Mouse (Mus musculus): ENCODE measurements around the gene Hoxc5. TPM values are rescaled to one million over a fixed set of nuclear protein-coding genes. Genes with fewer than 3 reads are reported as not detected.

The Hoxc5 gene
- polyA plus RNA-seq, 1 experiment from 2014 or later = not detected

GRCm38 (mm10) chr15:102988078-102988477, 20.8 kb downstream of the Hoxc5 start:
- ATAC-seq (ENCODE audit: low FRiP score) = no peak
- Histone ChIP-seq H3K4me1 (no peaks in the 10 kb centered on the region), H3K4me2 (no peak overlapping the region), H3K27me3 (peaks cover 100% of the 10 kb centered on the region), H3K4me3 (replicated peaks) (no peak overlapping the region), H3K27ac (no peak overlapping the region), H3K36me3 (replicated peaks) (no peaks in the 10 kb centered on the region), H3K9ac (no peak overlapping the region), H3K9me3 (no peaks in the 10 kb centered on the region)
- WGBS = 8% methylated on average over 5 of the region's 5 CpGs

DNA sequence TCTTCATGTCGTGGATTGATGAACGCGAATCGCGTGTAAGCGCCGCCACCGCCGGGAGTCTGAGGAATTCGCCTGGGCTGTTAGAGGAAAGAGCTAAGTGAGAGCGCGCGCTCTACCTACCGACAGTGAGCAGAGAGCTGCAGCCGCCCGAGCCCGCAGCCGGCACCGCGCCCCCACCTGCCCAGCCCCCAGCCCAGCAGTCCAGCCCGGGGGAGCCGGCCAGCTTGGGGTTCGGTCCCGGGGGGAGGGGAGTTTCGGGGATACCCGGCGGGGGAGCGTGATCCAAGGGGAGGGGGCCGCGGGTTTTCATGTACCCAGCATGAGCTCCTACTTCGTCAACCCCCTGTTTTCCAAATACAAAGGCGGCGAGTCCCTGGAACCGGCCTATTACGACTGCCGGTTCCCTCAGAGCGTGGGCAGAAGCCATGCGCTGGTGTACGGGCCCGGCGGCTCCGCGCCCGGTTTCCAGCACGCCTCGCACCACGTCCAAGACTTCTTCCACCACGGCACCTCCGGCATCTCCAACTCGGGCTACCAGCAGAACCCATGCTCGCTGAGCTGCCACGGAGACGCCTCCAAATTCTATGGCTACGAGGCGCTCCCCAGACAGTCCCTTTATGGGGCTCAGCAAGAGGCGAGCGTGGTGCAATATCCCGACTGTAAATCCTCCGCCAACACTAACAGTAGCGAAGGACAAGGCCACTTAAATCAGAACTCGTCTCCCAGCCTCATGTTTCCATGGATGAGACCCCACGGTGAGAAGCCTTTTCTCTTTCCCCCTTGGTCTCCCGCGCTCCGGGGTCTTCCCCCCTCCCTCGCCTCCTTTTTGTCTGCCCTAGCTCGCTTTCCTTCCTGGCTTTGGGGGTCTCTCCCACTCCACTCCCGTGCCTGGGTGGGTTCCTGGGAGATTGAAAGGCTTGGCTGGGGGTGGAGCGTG, 23.5 kb downstream of the Hoxc5 start, which contains the start of gene Hoxc8:
TSS of gene Hoxc8 (plus strand) at position 147 of the 937 bp plus-strand sequence.
- Histone ChIP-seq H3K9ac (no peak within 1 kb of the TSS), H3K9me3 (no peaks in the 10 kb centered on the region), H3K4me3 (replicated peaks) (no peak within 1 kb of the TSS), H3K27me3 (peaks cover 98% of the 10 kb centered on the region), H3K36me3 (replicated peaks) (no peaks in the 10 kb centered on the region), H3K4me2 (no peak within 1 kb of the TSS), H3K4me1 (no peaks in the 10 kb centered on the region), H3K27ac (no peak within 1 kb of the TSS)
- 1% methylated on average over 54 of the region's 69 CpGs for WGBS
- no peak for ATAC-seq (ENCODE audit: low FRiP score)

DNA sequence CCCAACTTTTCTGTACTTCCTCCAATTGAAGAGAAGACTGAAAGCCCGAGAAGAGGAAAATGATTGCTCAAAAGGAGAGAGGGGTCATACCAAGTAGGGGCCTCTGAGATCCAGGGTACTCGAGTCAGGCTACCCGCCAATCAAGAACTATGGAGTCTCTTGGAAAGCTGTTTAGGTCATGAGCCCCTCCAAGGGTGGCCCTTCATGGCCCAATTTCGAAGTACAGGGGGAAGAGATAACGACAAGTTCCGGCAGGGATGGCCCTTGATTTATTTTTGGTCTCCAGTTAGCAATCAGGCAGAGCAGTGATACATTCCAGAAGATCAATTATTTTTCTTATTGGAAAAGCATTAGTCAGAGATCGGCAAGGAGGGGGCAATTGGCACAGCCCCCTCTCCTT, 24.5 kb downstream of the Hoxc5 start:
- H3K4me1 ChIP-seq = no peaks in the 10 kb centered on the region
- H3K9me3 ChIP-seq = no peaks in the 10 kb centered on the region
- no peak for ATAC-seq (ENCODE audit: low FRiP score)
- 2% methylated on average over 7 of the region's 7 CpGs for WGBS
- H3K4me3 ChIP-seq (replicated peaks) = no peak overlapping the region
- no peak overlapping the region for H3K9ac ChIP-seq
- no peaks in the 10 kb centered on the region for H3K36me3 ChIP-seq (replicated peaks)
- no peak overlapping the region for H3K4me2 ChIP-seq
- H3K27ac ChIP-seq = no peak overlapping the region
- H3K27me3 ChIP-seq = peaks cover 98% of the 10 kb centered on the region

GRCm38 (mm10) chr15:102992206-102992605, 25.0 kb downstream of the Hoxc5 start:
- under 1% methylated on average over 11 of the region's 11 CpGs for WGBS
- Histone ChIP-seq H3K27ac (no peak overlapping the region), H3K4me1 (no peaks in the 10 kb centered on the region), H3K4me2 (no peak overlapping the region), H3K9ac (no peak overlapping the region), H3K4me3 (replicated peaks) (no peak overlapping the region), H3K9me3 (no peaks in the 10 kb centered on the region), H3K36me3 (replicated peaks) (no peaks in the 10 kb centered on the region), H3K27me3 (peaks cover 98% of the 10 kb centered on the region)
- ATAC-seq (ENCODE audit: low FRiP score) = no peak

DNA sequence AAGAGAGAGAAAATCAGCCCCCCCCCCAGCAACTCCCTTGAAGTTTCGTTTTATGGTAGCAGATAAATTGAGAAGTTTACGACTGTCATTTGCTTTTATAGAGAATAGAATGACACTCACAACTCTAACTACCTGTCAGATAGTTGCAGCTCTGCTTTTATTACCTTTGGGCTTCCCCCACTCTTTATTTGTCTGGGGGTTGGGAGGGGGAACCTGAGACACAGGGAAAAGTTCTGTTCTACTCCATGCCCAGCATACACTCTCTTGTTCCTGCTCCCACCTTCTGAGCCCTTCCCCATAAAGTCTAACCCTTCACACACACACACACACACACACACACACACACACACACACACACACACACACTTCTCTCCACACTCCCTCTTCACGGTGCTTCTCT, 25.6 kb downstream of the Hoxc5 start:
- WGBS = under 1% methylated on average over 3 of the region's 3 CpGs
- Histone ChIP-seq H3K36me3 (replicated peaks) (no peaks in the 10 kb centered on the region), H3K9ac (no peak overlapping the region), H3K4me1 (no peaks in the 10 kb centered on the region), H3K4me2 (no peak overlapping the region), H3K27me3 (peaks cover 98% of the 10 kb centered on the region), H3K4me3 (replicated peaks) (no peak overlapping the region), H3K27ac (no peak overlapping the region), H3K9me3 (no peaks in the 10 kb centered on the region)
- ATAC-seq (ENCODE audit: low FRiP score) = no peak

GRCm38 (mm10) chr15:102996548-102996947, 29.3 kb downstream of the Hoxc5 start:
- WGBS = under 1% methylated on average over 9 of the region's 9 CpGs
- H3K36me3 ChIP-seq (replicated peaks) = no peaks in the 10 kb centered on the region
- H3K9ac ChIP-seq = no peak overlapping the region
- H3K27ac ChIP-seq = no peak overlapping the region
- no peak overlapping the region for H3K4me3 ChIP-seq (replicated peaks)
- H3K4me2 ChIP-seq = no peak overlapping the region
- peaks cover 98% of the 10 kb centered on the region for H3K27me3 ChIP-seq
- no peaks in the 10 kb centered on the region for H3K9me3 ChIP-seq
- H3K4me1 ChIP-seq = peaks cover 8% of the 10 kb centered on the region
- no peak for ATAC-seq (ENCODE audit: low FRiP score)

GRCm38 (mm10) chr15:102997431-102997830, 30.2 kb downstream of the Hoxc5 start:
- no peak for ATAC-seq (ENCODE audit: low FRiP score)
- 1% methylated on average over 3 of the region's 3 CpGs for WGBS

GRCm38 (mm10) chr15:102997939-102998355, 30.7 kb downstream of the Hoxc5 start, which contains the start of gene Hoxc6:
Gene Hoxc6, plus strand, starts transcription at chr15:102998257.
- Histone ChIP-seq H3K36me3 (replicated peaks) (no peaks in the 10 kb centered on the region), H3K9me3 (no peaks in the 10 kb centered on the region), H3K27ac (no peak within 1 kb of the TSS), H3K4me3 (replicated peaks) (peak within 1 kb of the TSS; percentile 29; the same call in 1 of the 2 replicates), H3K4me2 (peak within 1 kb of the TSS; percentile 47), H3K27me3 (peaks cover 98% of the 10 kb centered on the region), H3K9ac (no peak within 1 kb of the TSS), H3K4me1 (peaks cover 8% of the 10 kb centered on the region)
- under 1% methylated on average over 19 of the region's 19 CpGs for WGBS
- no peak for ATAC-seq (ENCODE audit: low FRiP score)

More at GRCm38 (mm10) chr15:102997431-102997830, 30.2 kb downstream of the Hoxc5 start:
- peaks cover 8% of the 10 kb centered on the region for H3K4me1 ChIP-seq
- H3K4me3 ChIP-seq (replicated peaks) = no peak overlapping the region
- peaks cover 98% of the 10 kb centered on the region for H3K27me3 ChIP-seq
- H3K36me3 ChIP-seq (replicated peaks) = no peaks in the 10 kb centered on the region
- no peaks in the 10 kb centered on the region for H3K9me3 ChIP-seq
- no peak overlapping the region for H3K9ac ChIP-seq
- H3K27ac ChIP-seq = no peak overlapping the region
- no peak overlapping the region for H3K4me2 ChIP-seq

GRCm38 (mm10) chr15:102998608-102999182, 31.5 kb downstream of the Hoxc5 start:
- peak; percentile 33; the same call in 1 of the 2 replicates for ATAC-seq (ENCODE audit: low FRiP score)
- peak overlapping the region; percentile 29; the same call in 1 of the 2 replicates for H3K4me3 ChIP-seq (replicated peaks)
- H3K4me1 ChIP-seq = peaks cover 8% of the 10 kb centered on the region
- peak overlapping the region; percentile 47 for H3K4me2 ChIP-seq
- H3K36me3 ChIP-seq (replicated peaks) = no peaks in the 10 kb centered on the region
- H3K27ac ChIP-seq = no peak overlapping the region
- H3K9ac ChIP-seq = no peak overlapping the region
- H3K27me3 ChIP-seq = peaks cover 98% of the 10 kb centered on the region
- no peaks in the 10 kb centered on the region for H3K9me3 ChIP-seq
- WGBS = under 1% methylated on average over 19 of the region's 19 CpGs

DNA sequence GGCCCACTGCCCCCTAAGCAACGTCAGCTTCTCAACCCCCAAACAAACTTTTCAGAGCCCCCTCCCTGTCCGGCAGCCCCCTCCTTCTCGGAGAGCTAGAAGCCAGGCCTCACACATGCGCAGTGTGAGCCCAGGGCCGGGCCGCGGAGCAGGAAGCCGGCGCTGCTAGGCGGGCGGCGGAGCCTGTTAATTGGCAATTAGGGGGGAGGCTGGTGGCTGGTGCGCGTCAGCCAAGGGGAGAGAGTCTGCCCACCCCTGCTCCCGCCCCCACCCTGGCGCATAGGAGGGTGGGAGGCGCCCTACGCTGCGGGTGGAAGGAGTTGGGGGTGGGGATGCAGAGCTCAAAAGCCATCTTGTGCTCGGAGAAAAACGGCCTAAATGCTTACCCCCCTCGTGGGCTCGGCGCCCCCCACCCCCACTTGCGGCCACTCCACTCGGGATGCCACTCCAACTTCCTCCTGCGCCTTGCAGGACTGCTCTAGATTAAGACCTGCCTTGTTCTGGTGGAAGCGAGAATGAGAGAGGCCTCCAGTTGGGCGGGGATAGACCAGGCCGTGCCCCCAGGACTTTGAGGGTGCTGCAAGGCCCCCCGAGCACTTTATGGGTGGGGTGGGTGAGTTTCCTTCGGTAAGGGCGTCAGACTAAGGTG, 32.1 kb downstream of the Hoxc5 start:
- ATAC-seq (ENCODE audit: low FRiP score) = peak; percentile 81; the same call in 1 of the 2 replicates
- Histone ChIP-seq H3K27ac (no peak overlapping the region), H3K4me2 (peak overlapping the region; percentile 47), H3K9ac (no peak overlapping the region), H3K27me3 (peaks cover 99% of the 10 kb centered on the region), H3K4me3 (replicated peaks) (peak overlapping the region; percentile 29), H3K4me1 (peaks cover 8% of the 10 kb centered on the region), H3K9me3 (no peaks in the 10 kb centered on the region), H3K36me3 (replicated peaks) (no peaks in the 10 kb centered on the region)
- WGBS = under 1% methylated on average over 33 of the region's 33 CpGs

DNA sequence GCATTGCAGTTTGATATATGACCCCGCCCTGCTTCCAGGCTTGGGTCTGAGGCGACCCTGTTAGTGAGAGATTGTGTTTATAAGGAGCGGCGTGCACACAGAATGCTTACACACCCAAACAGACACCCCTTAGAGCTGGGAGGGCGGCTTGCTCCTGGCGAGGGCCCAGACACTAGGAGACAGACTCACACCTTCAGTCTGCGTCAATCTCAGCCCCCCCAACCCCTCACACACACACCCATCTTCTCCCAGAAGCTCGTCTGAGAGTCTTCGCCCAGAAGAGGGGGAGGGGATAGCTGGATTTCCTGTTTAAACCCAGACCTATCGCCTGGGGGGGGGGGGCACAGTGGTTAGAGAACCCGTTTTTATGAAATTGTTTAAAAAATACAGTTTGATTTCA, 32.7 kb downstream of the Hoxc5 start:
- Histone ChIP-seq H3K4me3 (replicated peaks) (no peak overlapping the region), H3K4me1 (peaks cover 8% of the 10 kb centered on the region), H3K36me3 (replicated peaks) (no peaks in the 10 kb centered on the region), H3K27ac (no peak overlapping the region), H3K9ac (no peak overlapping the region), H3K27me3 (peaks cover 99% of the 10 kb centered on the region), H3K4me2 (no peak overlapping the region), H3K9me3 (no peaks in the 10 kb centered on the region)
- WGBS = under 1% methylated on average over 11 of the region's 11 CpGs
- no peak for ATAC-seq (ENCODE audit: low FRiP score)

DNA sequence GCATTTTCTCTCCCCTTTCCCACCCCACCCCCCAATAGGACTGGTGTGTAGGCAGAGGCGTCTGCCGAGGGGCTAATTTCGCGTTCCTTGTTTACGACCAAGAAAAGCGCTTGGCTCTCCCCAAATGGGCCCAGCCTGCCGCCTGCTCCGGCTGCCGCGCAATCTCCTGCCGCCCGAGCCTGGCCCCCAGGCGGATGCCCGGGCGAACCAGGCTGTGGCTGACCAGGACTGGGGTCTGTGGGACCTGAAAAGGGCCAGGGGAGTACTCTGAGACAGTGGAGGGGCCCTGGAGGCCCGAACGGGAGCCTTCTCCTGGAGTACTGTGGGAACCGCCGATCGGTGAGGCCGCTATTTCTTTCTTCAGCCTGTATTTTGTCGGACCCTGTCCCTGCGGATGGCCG, 33.3 kb downstream of the Hoxc5 start:
- 2% methylated on average over 24 of the region's 24 CpGs for WGBS
- Histone ChIP-seq H3K9me3 (no peaks in the 10 kb centered on the region), H3K27me3 (peaks cover 99% of the 10 kb centered on the region), H3K4me1 (peaks cover 8% of the 10 kb centered on the region), H3K36me3 (replicated peaks) (no peaks in the 10 kb centered on the region), H3K4me2 (no peak overlapping the region), H3K9ac (no peak overlapping the region), H3K27ac (no peak overlapping the region), H3K4me3 (replicated peaks) (peak overlapping the region; percentile 7; the same call in 1 of the 2 replicates)
- ATAC-seq (ENCODE audit: low FRiP score) = no peak
